Comparison of ENCODE assay signal across 8 mouse cellular contexts in genomic region chr12:16870405-16871068, GRCm38 (mm10). TPM values are rescaled to one million over a fixed set of nuclear protein-coding genes. Genes with fewer than 3 reads are reported as not detected.
A peak's percentile ranks its signal among the peaks of the same experiment; 100 is the strongest.
DNase-seq lines count a peak whose midpoint lies in the region; ATAC-seq and TF ChIP-seq lines count a peak whose summit lies in the region.

No protein-coding gene starts in this region.

- no peak overlapping the region for H3K4me3 ChIP-seq in embryonic facial prominence, embryonic 12.5 days
- H3K4me3 ChIP-seq in heart, postnatal 0 days (ENCODE audit: low read depth, low read length) = no peak overlapping the region

- TF ChIP-seq EP300 in heart, postnatal 0 days (IDR thresholded peaks at IDR 0.05; ENCODE audit: low read depth) = peak; percentile 89

- H3K36me3 ChIP-seq in embryonic facial prominence, embryonic 12.5 days = no peaks in the 10 kb centered on the region
- no peaks in the 10 kb centered on the region for H3K36me3 ChIP-seq in heart, postnatal 0 days (replicated peaks; ENCODE audit: control insufficient read depth, insufficient read depth, low read length)

- H3K4me2 ChIP-seq in embryonic facial prominence, embryonic 12.5 days (replicated peaks) = no peak overlapping the region
- no peak overlapping the region for H3K4me2 ChIP-seq in heart, postnatal 0 days (ENCODE audit: low read depth, low read length)

- no peaks in the 10 kb centered on the region for H3K9me3 ChIP-seq in embryonic facial prominence, embryonic 12.5 days
- no peaks in the 10 kb centered on the region for H3K9me3 ChIP-seq in heart, postnatal 0 days (replicated peaks; ENCODE audit: control insufficient read depth, low read length)

- H3K27ac ChIP-seq in embryonic facial prominence, embryonic 12.5 days = peak overlapping the region; percentile 82
- peak overlapping the region; percentile 95 for H3K27ac ChIP-seq in heart, postnatal 0 days (ENCODE audit: low read depth)

- H3K4me1 ChIP-seq in embryonic facial prominence, embryonic 12.5 days = peaks cover 21% of the 10 kb centered on the region
- peaks cover 62% of the 10 kb centered on the region for H3K4me1 ChIP-seq in heart, postnatal 0 days (ENCODE audit: control insufficient read depth, insufficient read depth)

- 18% methylated on average over 8 of the region's 8 CpGs for WGBS in embryonic facial prominence, embryonic 12.5 days
- 14% methylated on average over 8 of the region's 8 CpGs for WGBS in heart, postnatal 0 days

- ATAC-seq in embryonic facial prominence, embryonic 12.5 days (ENCODE audit: insufficient number of reproducible peaks, insufficient read depth, low FRiP score, low TSS enrichment) = peak; percentile 74
- ATAC-seq in heart, postnatal 0 days (ENCODE audit: insufficient read depth, low read depth) = peak; percentile 83
- ATAC-seq in activated CD4-positive, CD25-positive, alpha-beta regulatory T cell, adult 4 months = no peak

- no peaks in the 10 kb centered on the region for H3K27me3 ChIP-seq in embryonic facial prominence, embryonic 12.5 days
- no peaks in the 10 kb centered on the region for H3K27me3 ChIP-seq in heart, postnatal 0 days (ENCODE audit: control insufficient read depth, insufficient read depth, low read length)

- 0 out of 2 replicates have a peak, but pooled peaks have one; percentile 0 for TF ChIP-seq CTCF in heart, postnatal 0 days (IDR thresholded peaks at IDR 0.05; ENCODE audit: low read depth)

- DNase-seq in right cerebral cortex, postnatal 10 days (ENCODE audit: low spot score in 2 of 2) = peak; percentile 43 to 46
- no peak for DNase-seq in right cerebral cortex, adult 18-20 months
- DNase-seq in heart, postnatal 0 days (ENCODE audit: low spot score) = peak; percentile 85
- DNase-seq in kidney, postnatal 14 days = peak; percentile 77
- peak; percentile 73 for DNase-seq in mesoderm, embryonic 11.5 days (ENCODE audit: low read depth, low spot score)
- peak; percentile 66 for DNase-seq in urinary bladder, postnatal 14 days (ENCODE audit: low spot score)

- no peak overlapping the region for H3K9ac ChIP-seq in embryonic facial prominence, embryonic 12.5 days
- no peak overlapping the region for H3K9ac ChIP-seq in heart, postnatal 0 days (replicated peaks; ENCODE audit: low read depth, low read length)

RNA-seq across cellular contexts. Expression of gene Rock2, which starts 24.2 kb away (rescaled TPM):
- 18.9 and 19.5 TPM in 2 replicates for polyA plus RNA-seq in embryonic facial prominence, embryonic 12.5 days (2016; fragmentation: Nextera tagmentation; extraction: Ambion mirVana)
- 49.2 and 50.6 TPM in 2 replicates for total RNA-seq in heart, postnatal 0 days (2014; rRNA removed; ENCODE audit: low replicate concordance)
- 22.8 and 24.6 TPM in 2 replicates for polyA plus RNA-seq in heart, postnatal 0 days (2015; fragmentation: Nextera tagmentation; extraction: Ambion mirVana)
- 10 to 100 TPM; 10.8 to 11.3 TPM for polyA plus RNA-seq in activated CD4-positive, CD25-positive, alpha-beta regulatory T cell, adult 4 months (2017; shearing (Covaris generic))

RNA-seq across cellular contexts. Expression of gene E2f6, which starts 59.8 kb away (rescaled TPM):
- 83.4 and 87.3 TPM in 2 replicates for polyA plus RNA-seq in embryonic facial prominence, embryonic 12.5 days (2016; fragmentation: Nextera tagmentation; extraction: Ambion mirVana)
- 32.2 and 50.4 TPM in 2 replicates for total RNA-seq in heart, postnatal 0 days (2014; rRNA removed; ENCODE audit: low replicate concordance)
- 34.1 and 35.4 TPM in 2 replicates for polyA plus RNA-seq in heart, postnatal 0 days (2015; fragmentation: Nextera tagmentation; extraction: Ambion mirVana)
- 1 to 10 TPM; 3.3 to 3.6 TPM for polyA plus RNA-seq in activated CD4-positive, CD25-positive, alpha-beta regulatory T cell, adult 4 months (2017; shearing (Covaris generic))
